Mouse (Mus musculus) heart, postnatal 36 days (tissue): ENCODE data around the gene Tgfbr3. TPM values are rescaled to one million over a fixed set of nuclear protein-coding genes. Genes with fewer than 3 reads are reported as not detected.

Experiments used
- DNase-seq, 2 experiments: peaks; one replicate each; pipeline ENCODE4 v3.0.0; 2021 to 2022
- intact Hi-C: fragments of 180-260 bp; cut with DNase I; formaldehyde crosslinking; loops from one replicate; pipeline ENCODE4 v1.15.1; 2025
- total RNA-seq, 2 experiments: library from RNA; stranded (reverse); gene quantifications; 2 replicates each; pipeline ENCODE4 v1.2.3; 2021

Tgfbr3 gene
- 10 to 100 TPM; 53.5 to 54.2 TPM for total RNA-seq

DNA sequence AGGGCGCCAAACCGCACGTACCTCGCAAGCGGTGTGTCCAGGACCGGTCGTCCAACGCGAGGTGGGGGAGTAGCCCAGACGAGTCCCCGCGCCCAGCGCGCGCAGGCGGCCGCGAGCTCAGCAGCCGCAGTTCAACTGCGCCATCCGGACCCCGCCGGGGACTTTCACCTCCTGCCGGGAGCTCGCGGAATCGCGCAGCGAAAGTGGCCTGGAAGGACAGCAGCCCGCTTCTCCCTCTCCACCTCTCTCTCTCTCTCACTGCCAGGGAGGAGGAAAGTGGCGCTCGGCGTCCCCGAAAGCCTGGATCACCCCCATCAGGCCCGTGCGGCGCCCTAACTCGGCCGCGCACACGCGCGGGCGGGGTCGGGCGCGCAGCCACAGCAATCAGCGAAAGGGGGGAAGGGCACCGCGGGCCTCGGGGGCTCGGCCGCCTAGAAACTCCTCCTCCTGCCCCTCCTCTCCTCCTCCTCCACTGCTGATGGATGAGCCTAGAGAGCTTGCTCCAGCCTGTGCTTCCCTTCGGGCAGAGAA lies at the start of gene Tgfbr3:
Gene Tgfbr3 (minus strand): TSS at position 396 of the 531 bp plus-strand sequence.
- peak; percentile 85 to 89 for DNase-seq
- intact Hi-C loops, result loop anchor here (1.0 to 5.0 kb wide), 7 partner anchors 32 to 293 kb away; no protein-coding TSS in a partner anchor

GRCm38 (mm10) chr5:107330916-107331421 lies 41.5 kb upstream of the Tgfbr3 start, which contains the start of gene Brdt:
Gene Brdt, plus strand, starts transcription at chr5:107331159.
- no peak for DNase-seq
- intact Hi-C loops, result no loop called here

GRCm38 (mm10) chr5:107320703-107321102 lies 31.3 kb upstream of the Tgfbr3 start:
- DNase-seq, result peak; percentile 25 to 36
- intact Hi-C loops, result loop anchor here (1.0 to 2.0 kb wide), 3 partner anchors 32 to 460 kb away; partner anchors contain the start of gene Tgfbr3

- intact Hi-C loops, result no loop called here
- no peak for DNase-seq
Observed at GRCm38 (mm10) chr5:107317141-107317540, 27.7 kb upstream of the Tgfbr3 start.

GRCm38 (mm10) chr5:107307432-107307831 lies 18.0 kb upstream of the Tgfbr3 start:
- intact Hi-C loops, result loop anchor here (5.0 kb wide), 1 partner anchor 430 kb away; no protein-coding TSS in a partner anchor
- no peak for DNase-seq

DNA sequence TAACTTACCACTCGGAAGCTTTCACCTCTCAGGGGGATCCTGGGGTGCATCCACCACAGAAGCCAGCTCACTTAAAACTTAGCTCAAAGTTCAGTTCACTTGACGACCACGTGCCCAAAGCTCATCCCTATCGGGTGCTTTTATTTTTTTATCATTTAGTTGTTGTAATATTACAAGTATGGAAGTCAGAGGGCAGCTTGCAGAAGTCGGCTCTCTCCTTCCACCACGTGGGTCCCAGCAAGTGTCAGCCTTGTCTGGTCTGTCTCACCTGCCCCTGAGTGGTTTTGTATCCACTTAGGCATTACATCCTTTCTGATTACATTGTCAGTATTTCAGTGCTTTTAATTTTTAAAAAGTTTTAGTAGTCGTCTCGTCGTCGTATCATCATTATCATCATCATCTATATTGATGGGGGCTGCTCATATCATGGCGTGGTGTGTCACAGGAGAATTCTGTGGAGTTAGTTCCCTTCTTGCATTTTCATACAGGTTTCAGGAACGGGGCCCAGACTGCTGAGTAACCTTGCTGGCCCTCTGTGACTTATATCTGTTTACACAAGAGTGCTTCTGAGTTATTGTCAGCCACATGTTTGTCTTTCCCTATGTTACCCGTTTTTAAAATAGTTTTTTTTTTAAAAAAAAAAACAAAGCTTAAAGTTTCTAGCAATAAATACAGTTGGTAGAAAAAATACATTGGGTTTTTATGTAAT lies 14.8 kb upstream of the Tgfbr3 start:
- no peak for DNase-seq
- intact Hi-C loops, result no loop called here

DNA sequence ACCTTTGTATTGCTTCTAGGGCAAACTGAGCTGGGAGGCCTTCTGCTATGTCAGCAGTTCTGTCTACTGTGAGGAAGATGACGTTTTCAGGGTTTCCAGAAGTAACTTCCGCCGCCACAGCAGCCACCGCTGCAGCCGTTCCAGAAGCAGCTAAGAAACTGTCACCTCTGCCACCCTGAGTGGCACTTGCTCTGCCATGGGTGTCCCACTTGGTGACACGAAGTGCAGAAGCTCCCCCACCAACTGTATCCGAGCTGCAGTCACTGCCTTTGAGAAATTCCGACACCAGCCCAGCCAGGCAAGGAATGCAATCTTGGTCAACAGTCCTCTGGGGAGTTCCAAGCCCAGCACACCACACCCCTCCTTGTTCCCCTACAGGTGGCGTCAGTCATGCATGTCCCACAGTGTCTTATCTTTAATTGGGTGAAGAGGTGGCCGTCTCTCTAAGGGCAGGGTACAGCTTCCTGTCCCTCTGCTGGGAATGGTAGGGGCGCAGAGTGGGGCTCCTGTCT lies 14.0 kb upstream of the Tgfbr3 start:
- intact Hi-C loops, result no loop called here

DNA sequence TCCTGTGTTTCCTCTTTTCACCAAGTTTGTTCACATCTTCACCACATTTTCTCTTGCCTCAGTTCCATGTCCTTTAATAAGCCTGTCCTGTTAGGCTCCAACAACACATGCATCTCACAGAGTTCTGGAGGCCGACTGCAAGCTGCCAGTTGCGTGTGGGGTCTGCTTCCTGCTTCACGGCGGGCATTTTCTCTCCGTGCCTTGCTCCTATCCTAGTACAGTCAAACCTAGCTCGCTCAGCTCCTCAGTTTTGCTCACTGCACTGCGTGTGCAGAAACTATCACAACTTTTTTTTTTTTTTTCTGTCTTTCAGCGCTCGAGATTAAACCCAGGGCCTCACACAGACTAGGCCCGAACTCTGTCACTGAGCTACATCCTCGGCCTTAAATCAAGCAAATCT lies 9.4 kb upstream of the Tgfbr3 start:
- DNase-seq, result no peak
- intact Hi-C loops, result no loop called here

More for the DNA sequence above, 14.0 kb upstream of the Tgfbr3 start:
- peak in 1 of 2 experiments; percentile 11 for DNase-seq

DNA sequence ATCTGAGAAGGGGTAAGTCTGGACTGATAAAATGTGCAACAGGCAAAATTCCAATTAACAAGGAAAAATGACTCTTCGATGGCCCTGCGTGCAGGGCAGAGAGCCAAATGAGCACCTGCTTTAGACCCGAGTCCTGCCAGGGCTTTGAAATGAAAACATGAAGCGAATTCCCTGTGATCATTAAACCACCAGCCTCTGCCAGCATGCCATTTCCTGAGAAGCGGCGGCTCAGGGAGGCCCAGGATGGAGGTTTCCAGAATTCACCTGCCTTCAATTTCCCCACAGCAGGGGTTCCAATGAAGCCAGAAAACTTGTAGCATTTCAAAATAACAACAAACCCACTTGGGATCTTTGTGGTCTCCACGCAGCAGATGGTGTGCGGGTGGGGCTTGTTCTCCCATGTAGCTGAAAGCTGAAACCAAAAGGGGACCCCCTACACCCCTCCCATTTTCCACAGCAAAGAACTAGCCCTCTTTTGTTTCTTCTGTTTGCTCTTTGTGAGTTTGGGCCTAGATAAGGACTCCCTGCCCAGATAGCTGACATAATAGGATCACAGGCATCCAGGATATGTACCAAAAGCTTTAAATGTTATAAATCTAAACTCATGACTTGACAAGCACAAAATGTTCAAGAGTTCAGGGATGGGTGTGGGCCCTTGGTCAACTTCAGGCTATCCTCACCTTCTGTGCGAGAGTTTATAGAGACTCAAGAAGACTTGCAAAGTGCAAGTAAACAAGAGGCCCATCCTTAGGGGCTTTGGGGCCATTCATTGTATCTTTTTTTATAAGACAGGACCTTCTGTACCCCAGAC lies 7.3 kb upstream of the Tgfbr3 start:
- intact Hi-C loops, result no loop called here
- no peak for DNase-seq

DNA sequence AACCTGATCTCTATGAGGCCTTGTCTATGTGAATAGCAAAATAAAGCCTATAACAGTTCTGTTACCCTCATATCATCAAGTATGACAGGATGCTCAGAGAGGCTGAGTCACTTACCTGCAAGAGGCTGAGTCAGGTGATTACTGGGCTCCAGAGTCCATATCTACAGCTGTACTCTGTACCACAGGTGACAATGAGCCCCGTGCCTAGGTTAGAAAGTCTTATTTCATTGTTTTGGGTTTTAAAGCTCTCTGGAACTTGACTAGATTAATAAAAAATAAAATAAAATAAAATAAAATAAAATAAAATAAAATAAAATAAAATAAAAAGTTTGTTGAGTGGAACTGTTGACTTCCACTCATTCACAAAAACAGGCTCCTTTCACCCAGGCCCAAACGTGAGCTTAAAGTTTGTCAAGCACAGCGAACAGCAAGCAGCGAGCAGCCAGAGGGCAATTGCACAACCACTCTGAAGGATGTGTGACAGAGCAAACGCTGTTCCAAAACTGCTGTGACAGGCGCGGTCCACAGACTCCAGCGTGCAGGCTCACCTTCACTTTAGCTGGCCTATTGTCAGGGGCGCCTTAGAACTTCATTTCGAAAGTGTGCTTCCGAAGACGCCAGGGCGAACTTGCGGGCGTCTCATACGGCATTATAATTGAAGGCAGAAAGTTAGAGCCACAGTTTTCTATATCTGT lies 6.5 kb upstream of the Tgfbr3 start:
- DNase-seq, result no peak
- intact Hi-C loops, result no loop called here

- no peak for DNase-seq
- intact Hi-C loops, result no loop called here
Observed at GRCm38 (mm10) chr5:107295061-107295816, 5.8 kb upstream of the Tgfbr3 start.

DNA sequence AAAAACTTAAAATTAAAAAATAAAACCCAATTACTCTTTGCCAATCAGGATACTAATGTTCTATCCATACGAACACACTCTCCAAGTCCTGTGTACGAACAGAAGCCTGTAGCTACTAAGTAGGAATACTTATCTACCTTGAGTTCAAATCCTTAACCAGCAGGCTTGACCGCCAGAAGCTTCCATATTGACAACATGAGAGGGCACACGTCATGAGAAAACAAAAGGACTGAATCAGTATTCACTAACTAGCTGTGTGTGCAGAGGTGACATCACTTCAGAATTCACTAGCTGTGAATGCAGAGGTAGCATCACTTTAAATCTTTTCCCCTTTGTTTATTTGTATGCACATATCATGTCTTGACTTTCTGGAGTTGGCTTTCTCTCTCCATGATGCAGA lies 4.6 kb upstream of the Tgfbr3 start:
- DNase-seq, result no peak
- intact Hi-C loops, result no loop called here

DNA sequence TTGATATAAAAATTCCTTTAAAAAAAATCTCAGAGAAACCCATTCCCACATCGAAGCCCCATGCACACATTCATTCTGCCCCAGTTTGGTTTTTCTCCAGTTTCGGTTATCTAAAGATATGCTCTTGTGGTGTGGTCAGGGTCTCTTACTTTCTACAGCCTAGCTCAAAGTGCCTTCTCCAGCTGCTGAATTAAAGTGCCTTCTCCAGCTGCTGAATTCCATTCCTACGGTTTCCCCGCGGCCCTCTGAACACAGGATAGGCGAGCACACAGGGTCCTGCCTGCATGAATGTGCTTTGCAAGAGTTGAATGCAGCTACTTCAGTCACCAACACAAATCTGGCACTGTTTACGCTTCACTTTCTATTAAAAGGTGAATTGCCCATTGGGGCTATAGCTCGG lies 557 bp upstream of the Tgfbr3 start:
- intact Hi-C loops, result loop anchor here (1.0 to 5.0 kb wide), 7 partner anchors 31 to 294 kb away; no protein-coding TSS in a partner anchor
- DNase-seq, result no peak

GRCm38 (mm10) chr5:107288427-107289233 lies 799 bp downstream of the Tgfbr3 start:
- DNase-seq, result peak in 1 of 2 experiments; percentile 60
- intact Hi-C loops, result loop anchor here (1.0 to 5.0 kb wide), 7 partner anchors 32 to 292 kb away; no protein-coding TSS in a partner anchor

GRCm38 (mm10) chr5:107287908-107288267 lies 1.5 kb downstream of the Tgfbr3 start:
- DNase-seq, result no peak
- intact Hi-C loops, result loop anchor here (2.0 to 5.0 kb wide), 6 partner anchors 33 to 199 kb away; no protein-coding TSS in a partner anchor

GRCm38 (mm10) chr5:107287254-107287907 lies 2.0 kb downstream of the Tgfbr3 start:
- intact Hi-C loops, result loop anchor here (5.0 kb wide), 1 partner anchor 165 kb away; no protein-coding TSS in a partner anchor
- DNase-seq, result peak; percentile 79 to 82

GRCm38 (mm10) chr5:107285563-107285962 lies 3.9 kb downstream of the Tgfbr3 start:
- no peak for DNase-seq
- intact Hi-C loops, result loop anchor here (5.0 kb wide), 1 partner anchor 163 kb away; no protein-coding TSS in a partner anchor
